Mouse (Mus musculus): ENCODE results near the gene Dst.

- TF ChIP-seq EP300 (IDR thresholded peaks at IDR 0.05; ENCODE audit: insufficient read depth, low read depth, low read length) (no peak), CTCF (IDR thresholded peaks at IDR 0.05) (no peak), POLR2A (IDR thresholded peaks at IDR 0.05; ENCODE audit: insufficient read depth, low read depth, low read length) (no peak)
Observed at GRCm38 (mm10) chr1:34144826-34145225, 236.8 kb downstream of the Dst start.
